Mouse (Mus musculus): ENCODE data around the gene Csnk1g1.

Csnk1g1 gene

DNA sequence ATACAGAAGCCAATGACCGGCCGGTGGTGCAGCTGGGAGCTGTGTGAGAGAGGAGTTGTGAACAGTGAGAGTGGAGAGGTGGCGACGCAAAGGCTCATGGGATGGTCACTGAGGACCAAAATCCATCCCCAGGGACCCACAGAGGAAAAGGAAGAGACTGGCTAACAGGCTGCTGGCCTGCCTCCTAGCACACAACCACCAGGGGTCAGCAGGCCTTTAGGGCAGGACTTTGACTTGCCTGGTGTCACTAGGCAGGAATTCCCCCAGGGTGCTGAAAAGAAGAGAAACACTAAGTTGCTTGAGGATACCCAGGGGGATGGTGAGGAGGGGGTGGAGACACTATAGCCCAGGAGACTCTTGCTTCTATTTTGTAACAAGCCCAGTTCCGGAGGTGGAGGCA lies 158.8 kb downstream of the Csnk1g1 start:
- DNase-seq (ENCODE audit: low spot score in 2 of 2) = peak; percentile 49 to 76

GRCm38 (mm10) chr9:66068056-66068455 lies 159.3 kb downstream of the Csnk1g1 start:
- no peak for DNase-seq (ENCODE audit: low spot score in 2 of 2)

- DNase-seq (ENCODE audit: low spot score in 2 of 2) = peak; percentile 74 to 83
These were observed 160.3 kb downstream of the Csnk1g1 start for GRCm38 (mm10) chr9:66068971-66069391.

DNA sequence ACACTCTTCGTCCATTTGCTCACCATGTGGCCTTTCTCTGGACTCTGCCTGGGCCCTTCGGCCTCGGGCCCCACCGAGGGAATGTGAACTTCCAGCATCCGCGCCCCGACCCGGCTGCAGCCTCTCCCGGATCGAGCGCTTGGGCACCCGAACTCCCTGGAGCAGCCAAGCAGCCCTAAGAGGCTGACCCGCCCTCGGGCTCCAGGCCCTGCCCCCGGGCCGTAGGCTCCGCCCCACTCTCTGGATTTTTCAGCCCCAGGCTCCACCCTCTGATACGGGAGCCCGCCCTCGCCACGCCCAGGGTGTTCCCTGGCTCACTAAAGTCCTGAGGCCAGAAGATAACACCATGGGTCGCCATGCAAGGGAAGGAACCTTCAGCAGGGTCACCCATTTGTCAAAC lies 160.9 kb downstream of the Csnk1g1 start, which contains the start of gene Snx22:
Snx22 (minus strand) TSS at position 137 of the 400 bp plus-strand sequence.
- peak; percentile 96 to 98 for DNase-seq (ENCODE audit: low spot score in 2 of 2)

DNA sequence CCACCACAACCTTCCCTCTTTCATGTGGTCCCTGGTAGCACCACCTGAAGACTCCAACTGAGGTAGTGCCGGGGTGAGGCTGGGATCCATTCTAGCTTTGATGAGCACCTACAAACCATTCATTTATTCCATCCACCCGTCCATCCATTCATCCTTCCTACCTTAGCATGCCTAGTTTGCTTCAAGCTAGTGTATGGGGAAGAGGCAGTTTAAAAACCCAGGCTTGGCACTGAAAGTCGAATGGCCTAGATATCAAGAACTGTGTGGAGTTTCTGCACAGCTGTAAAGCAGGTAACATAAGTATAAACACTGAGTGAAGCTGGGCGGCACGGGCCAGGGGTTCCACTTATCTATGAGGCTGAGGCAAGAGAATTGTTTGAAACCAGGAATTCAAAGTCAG lies 161.4 kb downstream of the Csnk1g1 start:
- peak; percentile 28 to 43 for DNase-seq (ENCODE audit: low spot score in 2 of 2)

GRCm38 (mm10) chr9:66072754-66073153 lies 164.0 kb downstream of the Csnk1g1 start:
- DNase-seq (ENCODE audit: low spot score in 2 of 2) = no peak

- no peak for DNase-seq (ENCODE audit: low spot score in 2 of 2)
These were observed 169.3 kb downstream of the Csnk1g1 start for GRCm38 (mm10) chr9:66078072-66078471.

DNA sequence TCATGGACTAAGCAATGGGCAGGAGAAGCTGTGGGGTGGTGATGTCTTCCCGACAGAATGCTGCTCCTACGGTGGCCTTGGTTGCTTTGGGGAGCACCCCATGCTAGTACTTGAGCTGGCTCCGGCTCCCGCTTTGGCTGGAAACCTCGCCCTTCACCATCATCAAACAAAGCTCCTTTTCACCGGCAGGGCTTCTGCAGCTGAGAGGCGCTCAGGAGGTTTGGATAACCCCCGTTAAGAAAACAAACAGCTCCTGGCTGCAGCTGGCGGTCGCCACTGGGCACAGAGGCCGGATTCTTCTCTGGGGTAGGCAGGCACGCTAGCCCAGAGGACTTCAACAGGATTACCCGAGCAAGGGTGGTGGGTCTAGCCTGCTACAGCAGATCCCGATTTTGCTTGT lies 169.8 kb downstream of the Csnk1g1 start:
- DNase-seq (ENCODE audit: low spot score in 2 of 2) = no peak

DNA sequence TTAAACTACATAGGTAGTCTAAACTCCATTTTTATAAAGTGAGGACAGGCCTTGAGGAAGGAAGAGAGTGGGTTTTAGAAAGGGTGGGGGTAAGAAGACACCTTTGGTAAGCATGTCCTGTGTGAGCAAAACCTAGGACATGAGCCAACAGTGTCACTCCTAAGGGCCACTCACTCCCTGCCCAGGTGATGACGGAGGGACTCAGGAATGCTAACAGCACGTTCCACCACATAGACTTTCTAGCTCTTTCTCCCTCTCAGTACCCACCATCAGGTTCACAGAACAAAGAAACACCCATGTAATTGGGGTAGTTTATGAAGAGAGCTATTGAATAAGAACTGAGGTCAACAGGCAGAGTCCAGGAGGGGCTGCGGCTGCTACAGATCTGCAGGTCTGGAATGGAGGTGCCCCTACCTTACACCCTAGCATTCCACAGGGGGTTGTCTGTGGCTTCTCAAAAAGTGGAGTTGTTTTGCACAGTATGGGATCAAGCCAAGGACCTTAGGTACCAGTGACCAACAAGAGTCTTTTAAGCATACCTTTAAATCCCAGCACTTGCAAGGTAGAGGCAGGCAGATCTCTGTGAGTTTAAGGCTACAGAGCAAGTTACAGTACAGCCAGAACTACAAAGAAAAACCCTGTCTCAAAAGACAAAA lies 172.2 kb downstream of the Csnk1g1 start:
- no peak for DNase-seq (ENCODE audit: low spot score in 2 of 2)

DNA sequence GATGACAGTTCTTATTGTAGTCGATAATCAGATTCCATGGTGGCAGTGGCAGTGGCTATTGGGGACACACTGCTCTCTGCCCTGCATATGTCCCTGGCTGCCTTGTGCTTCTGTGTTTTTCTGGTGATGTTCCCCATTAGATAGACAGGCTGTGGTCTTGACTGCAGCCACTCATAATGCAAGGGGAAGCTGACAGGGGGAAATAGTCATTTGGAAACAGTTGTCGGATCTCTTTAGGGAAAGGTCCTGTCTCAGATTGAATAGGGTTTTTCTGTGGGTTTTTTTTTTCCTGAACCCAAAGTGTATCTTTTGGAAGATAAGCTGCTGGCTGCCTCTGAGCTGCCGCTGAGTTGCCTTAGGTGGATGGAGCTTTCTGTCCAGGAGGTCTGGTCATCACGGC lies 173.3 kb downstream of the Csnk1g1 start:
- DNase-seq (ENCODE audit: low spot score in 2 of 2) = no peak

DNA sequence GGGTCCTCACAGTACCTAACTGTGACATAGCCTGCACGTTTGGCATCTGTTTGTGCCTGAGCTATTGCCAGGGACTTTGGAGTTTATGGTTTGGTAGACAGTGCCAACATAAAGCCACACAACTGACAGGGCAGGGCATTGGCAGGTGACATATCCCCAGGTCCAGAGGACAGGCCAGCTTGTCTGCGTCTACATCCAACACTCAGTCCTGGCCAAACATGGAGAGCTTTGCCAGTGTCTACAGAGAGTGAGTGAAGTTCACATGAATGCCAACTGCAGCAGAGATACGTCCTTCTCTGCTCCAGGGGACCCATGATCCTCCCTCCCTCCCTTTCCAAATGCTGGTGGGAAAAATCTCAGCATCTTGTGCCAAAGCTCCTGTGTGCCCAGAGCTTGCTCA lies 175.4 kb downstream of the Csnk1g1 start:
- no peak for DNase-seq (ENCODE audit: low spot score in 2 of 2)

DNA sequence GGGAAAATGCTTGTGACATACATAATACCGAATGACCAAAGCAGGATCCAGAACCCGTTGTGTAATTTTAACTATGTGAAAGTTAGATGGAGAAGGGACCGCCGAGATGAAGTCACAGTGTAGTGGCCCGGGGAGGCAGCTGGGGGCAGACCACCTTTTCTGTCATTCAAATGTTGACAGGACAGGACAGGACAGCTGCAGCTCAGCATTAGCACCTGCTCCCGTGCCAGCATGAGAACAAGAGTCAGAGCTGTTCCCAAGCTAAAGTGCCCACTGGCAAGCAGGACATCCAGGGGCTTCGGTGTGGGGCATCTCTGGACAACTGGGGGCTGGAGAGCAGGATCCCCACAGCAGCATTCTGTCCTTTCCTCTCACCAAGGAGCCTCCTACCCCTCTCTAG lies 178.3 kb downstream of the Csnk1g1 start:
- no peak for DNase-seq (ENCODE audit: low spot score in 2 of 2)

GRCm38 (mm10) chr9:66088411-66088810 lies 179.7 kb downstream of the Csnk1g1 start:
- peak; percentile 64 to 79 for DNase-seq (ENCODE audit: low spot score in 2 of 2)

DNA sequence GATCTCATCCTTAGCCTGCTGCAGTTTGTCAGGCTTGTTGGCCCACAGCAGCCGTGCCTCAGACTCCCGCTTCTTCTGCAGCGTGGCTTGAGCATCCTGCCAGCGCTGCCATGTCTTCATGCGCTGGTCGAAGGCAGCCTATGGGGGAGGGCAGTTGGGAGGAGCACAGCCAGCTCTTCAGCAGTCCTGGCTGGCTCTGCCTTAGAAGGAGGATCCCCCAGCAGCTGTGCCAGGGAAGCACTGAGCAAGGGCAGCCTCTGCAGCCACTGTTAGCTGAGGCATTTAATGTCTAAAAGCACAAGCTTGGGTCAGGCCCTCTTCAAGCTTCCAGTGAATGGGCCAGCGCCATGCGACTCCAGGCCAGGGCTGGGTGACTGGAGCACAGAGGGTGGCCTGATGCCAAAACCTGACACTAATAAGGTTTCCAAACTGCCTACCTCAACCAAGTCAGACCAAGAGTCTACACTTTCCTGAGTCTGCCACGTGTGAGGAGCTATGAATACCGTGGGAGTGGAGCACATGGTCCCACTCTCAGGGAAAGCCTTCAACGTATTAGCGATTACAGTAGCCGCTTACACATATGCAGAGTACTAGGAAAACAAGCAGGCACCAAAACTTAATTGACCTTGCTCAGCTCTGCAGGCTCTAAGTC lies 182.0 kb downstream of the Csnk1g1 start:
- no peak for DNase-seq (ENCODE audit: low spot score in 2 of 2)

GRCm38 (mm10) chr9:66091327-66092231 lies 182.9 kb downstream of the Csnk1g1 start:
- DNase-seq (ENCODE audit: low spot score in 2 of 2) = no peak

- DNase-seq (ENCODE audit: low spot score in 2 of 2) = no peak
These were observed 183.9 kb downstream of the Csnk1g1 start for GRCm38 (mm10) chr9:66092664-66093063.

Measured in spleen, postnatal 10 days (tissue).